Mouse (Mus musculus) midbrain, embryonic 10.5 days (tissue): ENCODE measurements at regions not wholly inside any gene's neighbourhood (a gene's known extent, or its start where the extent isn't known, plus 50 kb on each side); places are given as distances from the start of the nearest gene placed in this dataset.

Experiments used
- DNase-seq: peaks from one replicate; pipeline ENCODE4 v3.0.0-alpha.2; 2017; ENCODE audit warnings: low spot score
- H3K27ac ChIP-seq: fragments of 300-500 bp; sonication (generic); replicated peaks from 2 replicates; pipeline ENCODE4 v1.5.1; 2016; ENCODE audit warnings: mild to moderate bottlenecking
- H3K27me3 ChIP-seq: fragments of 300-500 bp; sonication (generic); 2 replicates; pipeline ENCODE4 v1.6.1; 2016; ENCODE audit warnings: low read depth, mild to moderate bottlenecking; ENCODE audit not compliant: poor library complexity, severe bottlenecking
- H3K36me3 ChIP-seq: fragments of 300-500 bp; sonication (generic); 2 replicates; pipeline ENCODE4 v1.6.1; 2016; ENCODE audit warnings: mild to moderate bottlenecking, moderate library complexity
- H3K4me1 ChIP-seq: fragments of 300-500 bp; sonication (generic); 2 replicates; pipeline ENCODE4 v1.6.1; 2016
- H3K4me3 ChIP-seq: fragments of 300-500 bp; sonication (generic); 2 replicates; pipeline ENCODE4 v1.5.1; 2016; ENCODE audit warnings: mild to moderate bottlenecking, moderate library complexity
- H3K9me3 ChIP-seq: fragments of 300-500 bp; sonication (generic); replicated peaks from 2 replicates; pipeline ENCODE4 v1.6.1; 2016; ENCODE audit warnings: mild to moderate bottlenecking
- WGBS: fragments of 180-500 bp; shearing (Covaris S2); methylation state at CpG from one replicate; pipeline ENCODE4 v1.1.7; 2016; 5-methylcytosine and 5-hydroxymethylcytosine counted together

- H3K4me1 ChIP-seq, result no peaks in the 10 kb centered on the region
- H3K27me3 ChIP-seq, result no peaks in the 10 kb centered on the region
- no peak overlapping the region for H3K4me3 ChIP-seq
- no peak overlapping the region for H3K27ac ChIP-seq
- DNase-seq, result no peak
- H3K36me3 ChIP-seq, result no peaks in the 10 kb centered on the region
- no peaks in the 10 kb centered on the region for H3K9me3 ChIP-seq
These were observed 158.8 kb downstream of the P2ry1 start for GRCm38 (mm10) chr3:61161384-61161783.

DNA sequence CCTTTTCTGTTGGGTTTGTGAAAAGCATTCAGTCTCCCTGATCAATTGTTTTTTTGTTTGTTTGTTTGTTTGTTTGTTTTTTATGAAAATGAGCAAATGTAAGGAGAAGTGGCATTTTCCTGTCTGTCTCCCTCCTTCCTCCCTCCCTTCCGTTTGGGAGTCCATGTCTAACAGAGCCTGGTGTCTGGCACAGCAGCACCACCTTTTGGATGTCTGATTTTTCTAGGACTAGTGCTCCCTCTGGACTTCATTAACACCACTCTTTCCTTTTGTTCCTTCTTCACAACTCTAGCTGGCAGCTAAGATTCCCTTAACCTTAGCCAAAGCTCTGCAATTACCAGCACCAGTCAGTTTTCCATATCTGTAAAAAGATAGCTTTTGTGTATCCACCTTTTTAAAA is 175.6 kb upstream of the Rap2b start:
- 26% methylated on average over 1 of the region's 1 CpGs for WGBS

DNA sequence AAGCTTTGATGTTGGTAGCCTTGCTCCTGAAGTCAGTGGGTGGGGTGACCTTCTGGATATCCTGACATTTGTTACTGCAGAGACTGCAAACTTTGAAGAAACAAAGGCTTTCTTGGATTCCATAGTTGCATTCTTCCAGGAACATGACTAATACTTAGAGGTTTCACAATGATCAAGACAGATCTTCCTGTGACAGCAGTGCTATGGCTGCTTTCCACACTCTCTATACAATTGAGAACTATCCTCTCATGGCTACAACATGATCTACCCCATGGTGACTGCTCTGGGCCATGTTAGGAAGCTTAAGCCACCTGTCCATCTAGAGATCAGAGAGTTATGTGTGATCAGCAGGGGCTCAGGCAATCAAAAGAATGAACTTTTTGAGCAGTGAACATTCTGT is 172.8 kb upstream of the Rap2b start:
- Histone ChIP-seq H3K36me3 (no peaks in the 10 kb centered on the region), H3K4me3 (no peak overlapping the region), H3K4me1 (no peaks in the 10 kb centered on the region), H3K27ac (no peak overlapping the region), H3K9me3 (no peaks in the 10 kb centered on the region), H3K27me3 (no peaks in the 10 kb centered on the region)
- DNase-seq, result no peak

More for the DNA sequence above, 175.6 kb upstream of the Rap2b start:
- no peaks in the 10 kb centered on the region for H3K4me1 ChIP-seq
- no peaks in the 10 kb centered on the region for H3K36me3 ChIP-seq
- no peaks in the 10 kb centered on the region for H3K27me3 ChIP-seq
- DNase-seq, result no peak
- H3K9me3 ChIP-seq, result no peaks in the 10 kb centered on the region
- H3K4me3 ChIP-seq, result no peak overlapping the region
- H3K27ac ChIP-seq, result no peak overlapping the region

GRCm38 (mm10) chr3:61216562-61216961 is 144.9 kb upstream of the Rap2b start:
- WGBS, result 83% methylated on average over 4 of the region's 4 CpGs
- H3K9me3 ChIP-seq, result no peaks in the 10 kb centered on the region
- no peaks in the 10 kb centered on the region for H3K36me3 ChIP-seq
- H3K4me3 ChIP-seq, result no peak overlapping the region
- DNase-seq, result no peak
- H3K27me3 ChIP-seq, result no peaks in the 10 kb centered on the region
- H3K27ac ChIP-seq, result no peak overlapping the region
- H3K4me1 ChIP-seq, result no peaks in the 10 kb centered on the region

GRCm38 (mm10) chr3:61224505-61224904 is 136.9 kb upstream of the Rap2b start:
- Histone ChIP-seq H3K4me1 (no peaks in the 10 kb centered on the region), H3K9me3 (no peaks in the 10 kb centered on the region), H3K36me3 (no peaks in the 10 kb centered on the region), H3K4me3 (no peak overlapping the region), H3K27ac (no peak overlapping the region), H3K27me3 (no peaks in the 10 kb centered on the region)
- no peak for DNase-seq

DNA sequence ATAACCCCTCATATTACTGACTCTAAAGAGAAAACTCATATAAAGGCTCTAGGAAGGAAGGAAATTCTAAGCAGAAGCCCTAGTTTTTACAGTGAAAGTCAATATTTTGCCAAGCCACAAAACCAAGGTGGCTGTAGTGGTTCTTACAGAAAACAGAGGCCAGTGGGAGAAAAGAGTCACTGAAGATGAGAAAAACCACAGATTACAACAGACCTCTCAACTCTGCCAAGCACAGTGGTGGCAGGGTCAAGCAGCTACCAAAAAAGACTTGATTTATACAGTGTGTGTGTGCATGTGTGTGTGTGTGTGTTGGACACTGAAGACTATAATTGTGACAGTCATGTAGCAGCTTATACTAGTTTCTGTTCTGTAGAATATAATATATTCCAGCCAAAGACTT is 136.4 kb upstream of the Rap2b start:
- Histone ChIP-seq H3K36me3 (no peaks in the 10 kb centered on the region), H3K27me3 (no peaks in the 10 kb centered on the region), H3K9me3 (no peaks in the 10 kb centered on the region), H3K27ac (no peak overlapping the region), H3K4me1 (no peaks in the 10 kb centered on the region), H3K4me3 (no peak overlapping the region)
- DNase-seq, result no peak

- Histone ChIP-seq H3K27me3 (no peaks in the 10 kb centered on the region), H3K36me3 (no peaks in the 10 kb centered on the region), H3K27ac (no peak overlapping the region), H3K4me3 (no peak overlapping the region), H3K9me3 (no peaks in the 10 kb centered on the region), H3K4me1 (peaks cover 11% of the 10 kb centered on the region)
- 95% methylated on average over 5 of the region's 5 CpGs for WGBS
- no peak for DNase-seq
These were observed 120.1 kb upstream of the Rap2b start for GRCm38 (mm10) chr3:61241380-61241779.

DNA sequence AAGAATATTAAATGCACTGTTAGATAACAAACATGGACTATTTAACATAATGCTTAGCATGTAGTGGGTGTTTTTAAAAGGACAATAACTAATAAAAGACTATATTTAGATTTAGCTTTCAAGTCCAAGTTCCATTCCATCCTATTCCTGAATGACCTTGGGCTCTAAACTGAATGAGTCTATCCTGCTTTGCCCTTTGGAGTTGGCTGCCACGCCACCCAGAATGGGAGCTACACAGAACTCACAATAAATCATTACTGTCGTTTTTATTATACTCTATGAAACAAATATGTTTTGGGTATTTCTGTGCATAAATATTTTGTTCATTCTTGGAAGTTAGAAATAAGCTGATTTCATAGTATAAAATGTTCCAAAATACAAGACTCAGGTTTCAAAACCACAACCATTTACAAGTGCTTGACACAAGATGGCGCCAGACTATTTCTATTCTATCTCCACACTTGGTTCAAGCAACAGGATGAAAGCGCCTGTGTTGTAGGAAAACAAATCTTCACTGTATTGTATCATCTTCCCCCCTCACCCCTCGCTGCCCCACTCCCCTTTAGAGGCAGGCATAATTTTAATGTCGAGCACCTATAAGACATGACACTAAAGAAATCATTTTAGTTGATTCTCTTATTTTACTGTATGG is 117.4 kb upstream of the Rap2b start:
- no peaks in the 10 kb centered on the region for H3K36me3 ChIP-seq
- H3K9me3 ChIP-seq, result no peaks in the 10 kb centered on the region
- H3K27ac ChIP-seq, result no peak overlapping the region
- H3K4me1 ChIP-seq, result no peaks in the 10 kb centered on the region
- 22% methylated on average over 6 of the region's 6 CpGs for WGBS
- no peaks in the 10 kb centered on the region for H3K27me3 ChIP-seq
- no peak overlapping the region for H3K4me3 ChIP-seq
- no peak for DNase-seq

DNA sequence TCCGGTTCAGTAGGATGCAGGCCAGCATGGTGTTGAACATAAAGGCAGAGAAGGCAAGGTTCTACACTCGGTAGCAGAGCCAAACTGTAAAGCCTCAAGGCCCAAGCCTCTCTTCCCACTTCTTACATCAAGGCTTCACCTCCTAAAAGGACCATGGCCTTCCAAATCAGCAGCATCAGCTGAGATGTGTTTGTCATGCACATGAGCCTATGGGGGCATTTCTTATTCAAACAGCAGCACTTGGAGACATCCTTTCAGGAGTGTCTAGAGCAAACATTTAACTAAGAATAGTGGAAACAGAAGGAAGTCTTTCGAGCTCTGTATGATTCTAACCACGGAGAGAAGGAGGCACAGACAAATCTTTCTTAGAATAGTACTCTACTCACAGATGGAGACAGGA is 115.0 kb upstream of the Rap2b start:
- no peaks in the 10 kb centered on the region for H3K9me3 ChIP-seq
- no peaks in the 10 kb centered on the region for H3K27me3 ChIP-seq
- 75% methylated on average over 4 of the region's 4 CpGs for WGBS
- H3K27ac ChIP-seq, result no peak overlapping the region
- H3K4me3 ChIP-seq, result no peak overlapping the region
- no peak for DNase-seq
- H3K4me1 ChIP-seq, result no peaks in the 10 kb centered on the region
- no peaks in the 10 kb centered on the region for H3K36me3 ChIP-seq

DNA sequence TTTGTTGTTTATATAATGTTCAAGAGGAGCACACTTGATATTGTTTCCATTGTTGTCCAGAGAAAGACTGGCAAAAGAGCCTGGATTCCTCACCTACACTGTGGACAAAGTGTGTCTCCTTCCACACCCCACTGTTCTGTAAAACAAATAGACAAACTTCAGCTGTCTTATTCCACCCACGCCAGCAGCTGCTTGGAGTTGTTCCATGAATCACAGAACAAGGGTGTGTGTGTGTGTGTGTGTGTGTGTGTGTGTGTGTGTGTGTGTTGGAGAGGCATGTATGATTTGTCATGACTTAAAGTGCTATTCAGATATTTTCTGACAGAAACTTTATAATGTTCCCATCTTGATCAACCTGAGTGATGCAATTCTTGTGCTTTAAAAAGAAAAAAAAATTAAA is 114.1 kb upstream of the Rap2b start:
- no peak for DNase-seq
- Histone ChIP-seq H3K27me3 (no peaks in the 10 kb centered on the region), H3K4me1 (no peaks in the 10 kb centered on the region), H3K4me3 (no peak overlapping the region), H3K9me3 (no peaks in the 10 kb centered on the region), H3K27ac (no peak overlapping the region), H3K36me3 (no peaks in the 10 kb centered on the region)
- WGBS, result 83% methylated on average over 1 of the region's 1 CpGs

GRCm38 (mm10) chr3:61255232-61255631 is 106.2 kb upstream of the Rap2b start:
- 67% methylated on average over 4 of the region's 4 CpGs for WGBS
- no peak overlapping the region for H3K27ac ChIP-seq
- H3K27me3 ChIP-seq, result no peaks in the 10 kb centered on the region
- H3K4me3 ChIP-seq, result no peak overlapping the region
- H3K4me1 ChIP-seq, result no peaks in the 10 kb centered on the region
- DNase-seq, result no peak
- H3K9me3 ChIP-seq, result no peaks in the 10 kb centered on the region
- H3K36me3 ChIP-seq, result no peaks in the 10 kb centered on the region

DNA sequence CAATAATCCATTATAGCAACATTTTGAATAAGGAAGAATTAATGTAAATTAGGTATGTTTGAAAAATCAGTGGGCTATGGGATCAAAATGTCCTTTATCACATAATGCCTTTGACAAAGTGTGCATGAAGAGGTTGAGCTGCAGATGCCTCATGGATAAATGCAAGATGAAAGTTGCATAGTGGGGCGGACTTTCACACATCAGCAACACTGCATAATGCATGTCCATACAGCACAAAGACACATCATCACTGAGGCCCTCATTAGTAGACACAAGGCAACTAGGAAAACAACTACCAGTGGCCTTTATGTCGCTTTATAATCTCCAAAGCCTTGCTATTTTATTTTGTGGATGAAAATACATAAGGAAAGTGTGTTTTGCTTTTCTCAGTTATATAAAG is 105.8 kb upstream of the Rap2b start:
- Histone ChIP-seq H3K4me1 (no peaks in the 10 kb centered on the region), H3K27ac (no peak overlapping the region), H3K4me3 (no peak overlapping the region), H3K9me3 (no peaks in the 10 kb centered on the region), H3K27me3 (no peaks in the 10 kb centered on the region), H3K36me3 (no peaks in the 10 kb centered on the region)
- 93% methylated on average over 2 of the region's 2 CpGs for WGBS
- no peak for DNase-seq

DNA sequence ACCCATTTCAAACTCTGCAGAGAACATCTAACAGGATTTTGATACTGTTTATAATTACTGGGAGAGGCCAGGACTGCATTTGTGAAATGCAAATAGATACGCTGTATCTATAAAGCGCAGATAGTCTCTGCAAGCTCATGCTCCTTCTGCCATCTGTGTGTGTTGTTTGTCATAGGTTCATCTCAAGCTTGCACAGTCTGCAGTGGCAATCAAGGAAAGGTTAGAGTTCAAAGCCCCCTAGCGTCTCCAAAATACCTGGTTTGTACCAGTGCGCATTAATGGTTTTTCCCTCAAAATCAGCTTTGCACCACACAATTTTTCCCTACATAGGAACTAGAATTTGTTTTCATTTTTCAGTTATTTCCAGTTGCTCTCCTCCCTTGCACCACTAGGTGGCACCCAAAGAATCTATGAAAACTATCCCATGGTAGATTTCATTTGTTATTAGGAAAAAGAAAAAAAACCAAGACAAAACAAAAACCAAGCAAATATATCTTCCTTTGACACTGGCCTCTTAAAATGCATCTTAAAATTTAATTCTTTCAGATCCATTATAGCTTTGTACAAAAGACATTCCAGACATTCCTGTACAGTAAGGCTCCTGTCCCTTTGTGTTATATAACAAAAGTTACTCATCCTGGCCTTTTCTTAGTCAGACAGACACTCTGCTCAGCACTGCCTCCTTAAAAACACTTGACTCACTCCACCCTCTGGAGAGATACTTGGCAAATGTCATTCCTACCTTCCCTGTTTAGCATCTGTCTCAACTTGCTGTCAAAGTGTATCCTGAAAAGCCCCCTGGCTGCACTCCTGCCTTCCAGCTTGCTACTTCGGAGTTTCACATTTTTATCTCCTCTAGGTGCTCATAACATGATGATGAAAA is 92.7 kb upstream of the Rap2b start:
- H3K36me3 ChIP-seq, result no peaks in the 10 kb centered on the region
- peak; percentile 14 for DNase-seq
- H3K4me1 ChIP-seq, result no peaks in the 10 kb centered on the region
- no peaks in the 10 kb centered on the region for H3K27me3 ChIP-seq
- H3K9me3 ChIP-seq, result no peaks in the 10 kb centered on the region
- H3K27ac ChIP-seq, result no peak overlapping the region
- WGBS, result 83% methylated on average over 5 of the region's 5 CpGs
- no peak overlapping the region for H3K4me3 ChIP-seq
